Comparison of ENCODE assay signal across 21 mouse cellular contexts in genomic region chr2:163541568-163542182, GRCm38 (mm10). TPM values are rescaled to one million over a fixed set of nuclear protein-coding genes. Genes with fewer than 3 reads are reported as not detected.
DNase-seq lines count a peak whose midpoint lies in the region; ATAC-seq and TF ChIP-seq lines count a peak whose summit lies in the region.
"Had no signal": no experiment of that assay in that cellular context is flagged by ENCODE, and none has a peak within 500 bp of the region (broad histone marks: within the 10 kb centered on the region; RNA-seq: fewer than 3 reads in every experiment).

No protein-coding gene starts in this region.

- peak overlapping the region; percentile 43; the same call in 1 of the 2 replicates for H3K4me2 ChIP-seq in intestine, embryonic 15.5 days (replicated peaks)
- peak overlapping the region; percentile 42 for H3K4me2 ChIP-seq in liver, embryonic 16.5 days (ENCODE audit: low read depth, low read length)
- H3K4me2 ChIP-seq in forebrain, embryonic 13.5 days, result no peak overlapping the region
- H3K4me2 ChIP-seq: heart, embryonic 15.5 days; midbrain, embryonic 11.5 days had no signal

- H3K36me3 ChIP-seq in intestine, embryonic 15.5 days, result no peaks in the 10 kb centered on the region
- H3K36me3 ChIP-seq in kidney, adult 2 months (ENCODE audit: control insufficient read depth, insufficient read depth, low read length), result no peaks in the 10 kb centered on the region
- no peaks in the 10 kb centered on the region for H3K36me3 ChIP-seq in liver, embryonic 16.5 days (ENCODE audit: control insufficient read depth, insufficient read depth)
- no peaks in the 10 kb centered on the region for H3K36me3 ChIP-seq in forebrain, embryonic 13.5 days (ENCODE audit: poor library complexity, severe bottlenecking)
- H3K36me3 ChIP-seq: heart, embryonic 15.5 days had no signal

- H3K27me3 ChIP-seq in intestine, embryonic 15.5 days (replicated peaks), result no peaks in the 10 kb centered on the region
- no peaks in the 10 kb centered on the region for H3K27me3 ChIP-seq in kidney, adult 2 months (replicated peaks; ENCODE audit: control insufficient read depth, insufficient read depth, low read length)
- H3K27me3 ChIP-seq in liver, embryonic 16.5 days (ENCODE audit: control insufficient read depth, insufficient read depth, low read depth, low read length), result no peaks in the 10 kb centered on the region
- H3K27me3 ChIP-seq in forebrain, embryonic 13.5 days, result no peaks in the 10 kb centered on the region

- ATAC-seq in intestine, embryonic 15.5 days, result peak; percentile 84
- ATAC-seq in liver, embryonic 16.5 days (ENCODE audit: low read depth), result no peak
- no peak for ATAC-seq in cerebellum, adult (ENCODE audit: insufficient number of reproducible peaks, low FRiP score, low TSS enrichment)
- ATAC-seq in forebrain, embryonic 13.5 days, result no peak

- peak overlapping the region; percentile 27 for H3K4me3 ChIP-seq in intestine, embryonic 15.5 days (replicated peaks)
- H3K4me3 ChIP-seq in kidney, adult 2 months (ENCODE audit: insufficient read depth, low read depth, low read length), result peak overlapping the region; percentile 55
- peak overlapping the region; percentile 16; the same call in 1 of the 2 replicates for H3K4me3 ChIP-seq in liver, embryonic 16.5 days (ENCODE audit: low read depth, low read length)
- no peak overlapping the region for H3K4me3 ChIP-seq in forebrain, embryonic 13.5 days
- H3K4me3 ChIP-seq: gastrocnemius, adult 2 months; heart, embryonic 15.5 days had no signal

- H3K9me3 ChIP-seq in intestine, embryonic 15.5 days, result no peaks in the 10 kb centered on the region
- H3K9me3 ChIP-seq in liver, embryonic 16.5 days (replicated peaks; ENCODE audit: control insufficient read depth, low read length), result no peaks in the 10 kb centered on the region
- H3K9me3 ChIP-seq in forebrain, embryonic 13.5 days (replicated peaks), result no peaks in the 10 kb centered on the region
- H3K9me3 ChIP-seq: heart, embryonic 15.5 days had no signal

- H3K9ac ChIP-seq in intestine, embryonic 15.5 days, result no peak overlapping the region; the same call in 1 of the 2 replicates
- peak overlapping the region; percentile 31 for H3K9ac ChIP-seq in liver, embryonic 16.5 days (ENCODE audit: low read depth, low read length)
- H3K9ac ChIP-seq in forebrain, embryonic 13.5 days, result no peak overlapping the region
- H3K9ac ChIP-seq: heart, embryonic 15.5 days had no signal

- no peak for TF ChIP-seq CTCF in kidney, adult 2 months (conservative IDR thresholded peaks at IDR 0.05; ENCODE audit: insufficient read depth, insufficient read length, low read depth, low read length)

- DNase-seq in kidney, adult 2 months, result peak; percentile 92
- DNase-seq in kidney, postnatal 25 days, result peak; percentile 84 to 86
- no peak for DNase-seq in cerebellum, postnatal 14 days
- DNase-seq: adrenal gland, postnatal 14 days; B cell, adult 2 months; cerebellum, adult 2 months; gastrocnemius, adult 2 months; heart, adult 18-20 months; layer of hippocampus, adult 9-11 months; lung, adult 2 months; lung, postnatal 4 days; right cerebral cortex, postnatal 14 days; thymus, postnatal 36 days had no signal

- peak overlapping the region; percentile 45 for H3K27ac ChIP-seq in intestine, embryonic 15.5 days
- peak overlapping the region; percentile 92 for H3K27ac ChIP-seq in kidney, adult 2 months (ENCODE audit: insufficient read depth, low read depth, low read length)
- peak overlapping the region; percentile 84 for H3K27ac ChIP-seq in liver, embryonic 16.5 days (ENCODE audit: low read length)
- H3K27ac ChIP-seq in forebrain, embryonic 13.5 days, result no peak overlapping the region
- H3K27ac ChIP-seq: gastrocnemius, adult 2 months; heart, embryonic 15.5 days had no signal

- peaks cover 11% of the 10 kb centered on the region; the same call in 1 of the 2 replicates for H3K4me1 ChIP-seq in intestine, embryonic 15.5 days (replicated peaks)
- 0 out of 2 replicates have a peak, but pooled peaks cover 2% of the 10 kb centered on the region for H3K4me1 ChIP-seq in kidney, adult 2 months (ENCODE audit: control insufficient read depth, insufficient read depth, low read length)
- H3K4me1 ChIP-seq in liver, embryonic 16.5 days (ENCODE audit: control insufficient read depth, low read depth, low read length), result peaks cover 7% of the 10 kb centered on the region
- H3K4me1 ChIP-seq in forebrain, embryonic 13.5 days, result no peaks in the 10 kb centered on the region
- H3K4me1 ChIP-seq: heart, embryonic 15.5 days had no signal

- peak; percentile 71 for TF ChIP-seq POLR2A in kidney, adult 2 months (IDR thresholded peaks at IDR 0.05; ENCODE audit: low read depth, low read length)

- WGBS in intestine, embryonic 15.5 days, result 64% methylated on average over 10 of the region's 10 CpGs
- 55% methylated on average over 10 of the region's 10 CpGs for WGBS in kidney, adult 2 months
- 44% methylated on average over 10 of the region's 10 CpGs for WGBS in liver, embryonic 16.5 days (ENCODE audit: insufficient replicate concordance)
- 78% methylated on average over 10 of the region's 10 CpGs for WGBS in forebrain, embryonic 13.5 days

RNA-seq across cellular contexts. Expression of gene Hnf4a, which starts 35.1 kb away (rescaled TPM):
- polyA plus RNA-seq in intestine, embryonic 15.5 days (2015; fragmentation: Nextera tagmentation; extraction: Ambion mirVana), result 85.1 and 85.9 TPM in 2 replicates
- polyA plus RNA-seq in kidney, adult 2 months (2012; rRNA removed), result 354 and 376 TPM in 2 replicates
- polyA plus RNA-seq in liver, embryonic 16.5 days (2015; fragmentation: Nextera tagmentation; extraction: Ambion mirVana), result 18.8 and 21.1 TPM in 2 replicates
- not detected in 2 replicates for polyA plus RNA-seq in forebrain, embryonic 13.5 days (2015; fragmentation: Nextera tagmentation; extraction: Ambion mirVana)
- polyA plus RNA-seq: embryonic facial prominence, embryonic 14.5 days; heart, embryonic 15.5 days; midbrain, embryonic 11.5 days; neural tube, embryonic 14.5 days had no signal

RNA-seq across cellular contexts. Expression of gene R3hdml, which starts 49.6 kb away (rescaled TPM):
- polyA plus RNA-seq in intestine, embryonic 15.5 days (2015; fragmentation: Nextera tagmentation; extraction: Ambion mirVana), result 0.35 and 0.39 TPM in 2 replicates
- polyA plus RNA-seq in kidney, adult 2 months (2012; rRNA removed), result 3.6 and 4.6 TPM in 2 replicates
- not detected in 2 replicates for polyA plus RNA-seq in liver, embryonic 16.5 days (2015; fragmentation: Nextera tagmentation; extraction: Ambion mirVana)
- 0.16 TPM in 1 of 2 replicates, not detected in the other for polyA plus RNA-seq in forebrain, embryonic 13.5 days (2015; fragmentation: Nextera tagmentation; extraction: Ambion mirVana)
- polyA plus RNA-seq: cerebellum, adult 2 months; heart, embryonic 15.5 days; lung, adult 2 months; midbrain, embryonic 11.5 days had no signal

Comparison
In these comparisons a context has a peak if more than half of its experiments do, and no peak if none do; other contexts are left out.
1. DNase-seq: peak in kidney, adult 2 months (single experiment) and kidney, postnatal 25 days (2 of 2); none in cerebellum, postnatal 14 days (0 of 2).
2. RNA of gene Hnf4a, which starts 35.1 kb away (polyA plus RNA-seq): 354 to 376 TPM in kidney, adult 2 months, 85.1 to 85.9 TPM in intestine, embryonic 15.5 days and 18.8 to 21.1 TPM in liver, embryonic 16.5 days; not detected in forebrain, embryonic 13.5 days; every median in the first group is over 10 times any median in the second.